Mouse (Mus musculus) liver, embryonic 16.5 days (tissue): ENCODE measurements around the gene Micall1. TPM values are rescaled to one million over a fixed set of nuclear protein-coding genes. Genes with fewer than 3 reads are reported as not detected.

Experiments used
- ATAC-seq: fragments of 200-750 bp; cut with Nextera tagmentation; 2 replicates; pipeline ENCODE4 v1.8.0; 2017; ENCODE audit warnings: low read depth, mild to moderate bottlenecking, moderate number of reproducible peaks, moderate library complexity
- H3K27ac ChIP-seq: fragments of 300-500 bp; sonication (generic); 2 replicates; pipeline ENCODE4 v1.5.1; 2014; ENCODE audit warnings: mild to moderate bottlenecking, low read length
- H3K27me3 ChIP-seq: fragments of 300-500 bp; sonication (generic); 2 replicates; pipeline ENCODE4 v1.6.1; 2014; ENCODE audit warnings: low read depth, low read length, mixed read lengths; ENCODE audit not compliant: control insufficient read depth, insufficient read depth
- H3K36me3 ChIP-seq: fragments of 300-500 bp; sonication (generic); 2 replicates; pipeline ENCODE4 v1.6.1; 2014; ENCODE audit warnings: mild to moderate bottlenecking; ENCODE audit not compliant: control insufficient read depth, insufficient read depth
- H3K4me1 ChIP-seq: fragments of 300-500 bp; sonication (generic); 2 replicates; pipeline ENCODE4 v1.6.1; 2014; ENCODE audit warnings: low read depth, low read length, mixed read lengths; ENCODE audit not compliant: control insufficient read depth
- H3K4me2 ChIP-seq: fragments of 300-500 bp; sonication (generic); 2 replicates; pipeline ENCODE4 v1.6.1; 2014; ENCODE audit warnings: low read depth, low read length, mixed read lengths
- H3K4me3 ChIP-seq: fragments of 300-500 bp; sonication (generic); 2 replicates; pipeline ENCODE4 v1.5.1; 2014; ENCODE audit warnings: low read depth, mild to moderate bottlenecking, low read length
- H3K9ac ChIP-seq: fragments of 300-500 bp; sonication (generic); 2 replicates; pipeline ENCODE4 v1.6.1; 2014; ENCODE audit warnings: low read depth, low read length
- H3K9me3 ChIP-seq: fragments of 300-500 bp; sonication (generic); replicated peaks from 2 replicates; pipeline ENCODE4 v1.6.1; 2016; ENCODE audit warnings: low read length; ENCODE audit not compliant: control insufficient read depth
- WGBS: fragments of 180-500 bp; shearing (Covaris S2); extraction: QIAGEN DNeasy Blood & Tissue Kit; methylation state at CpG from one replicate; pipeline ENCODE4 v1.1.7; 2014; ENCODE audit not compliant: insufficient replicate concordance; 5-methylcytosine and 5-hydroxymethylcytosine counted together
- polyA plus RNA-seq: library from polyadenylated mRNA; unstranded; fragments of >200 nt; fragmentation: Nextera tagmentation; extraction: Ambion mirVana; gene quantifications from 2 replicates; pipeline ENCODE4 v1.2.1, GENCODE M21; 2015

Gene Micall1
- polyA plus RNA-seq, 1 experiment from 2014 or later = 1.0 TPM

GRCm38 (mm10) chr15:79071117-79072039 is 37.3 kb upstream of the Micall1 start:
- 62% methylated on average over 5 of the region's 5 CpGs for WGBS
- ATAC-seq = no peak
- Histone ChIP-seq H3K4me2 (no peak overlapping the region), H3K27me3 (no peaks in the 10 kb centered on the region), H3K36me3 (no peaks in the 10 kb centered on the region), H3K9me3 (no peaks in the 10 kb centered on the region), H3K27ac (no peak overlapping the region), H3K9ac (no peak overlapping the region), H3K4me1 (peaks cover 44% of the 10 kb centered on the region), H3K4me3 (no peak overlapping the region)

- Histone ChIP-seq H3K9me3 (no peaks in the 10 kb centered on the region), H3K4me3 (no peak overlapping the region), H3K36me3 (peaks cover 17% of the 10 kb centered on the region), H3K27ac (no peak overlapping the region), H3K4me1 (peaks cover 29% of the 10 kb centered on the region), H3K4me2 (no peak overlapping the region), H3K9ac (no peak overlapping the region), H3K27me3 (no peaks in the 10 kb centered on the region)
- no peak for ATAC-seq
Observed at GRCm38 (mm10) chr15:79073752-79074151, 34.9 kb upstream of the Micall1 start.

- H3K27me3 ChIP-seq = no peaks in the 10 kb centered on the region
- H3K9ac ChIP-seq = peak overlapping the region; percentile 90
- peak overlapping the region; percentile 87 for H3K4me3 ChIP-seq
- no peaks in the 10 kb centered on the region for H3K9me3 ChIP-seq
- peaks cover 17% of the 10 kb centered on the region for H3K36me3 ChIP-seq
- H3K4me2 ChIP-seq = peak overlapping the region; percentile 83
- 34% methylated on average over 10 of the region's 10 CpGs for WGBS
- H3K4me1 ChIP-seq = peaks cover 23% of the 10 kb centered on the region
- ATAC-seq = no peak
- peak overlapping the region; percentile 76; the same call in 1 of the 2 replicates for H3K27ac ChIP-seq
Observed at GRCm38 (mm10) chr15:79074446-79074845, 34.3 kb upstream of the Micall1 start.

GRCm38 (mm10) chr15:79074913-79075532 is 33.7 kb upstream of the Micall1 start, which contains the start of gene Eif3l:
Gene Eif3l, plus strand, starts transcription at chr15:79075179.
- H3K27me3 ChIP-seq = no peaks in the 10 kb centered on the region
- H3K4me2 ChIP-seq = peak within 1 kb of the TSS; percentile 83
- peak within 1 kb of the TSS; percentile 76 for H3K27ac ChIP-seq
- H3K4me1 ChIP-seq = peaks cover 21% of the 10 kb centered on the region
- H3K9me3 ChIP-seq = no peaks in the 10 kb centered on the region
- ATAC-seq = peak; percentile 86
- peak within 1 kb of the TSS; percentile 90 for H3K9ac ChIP-seq
- WGBS = under 1% methylated on average over 49 of the region's 49 CpGs
- H3K36me3 ChIP-seq = peaks cover 20% of the 10 kb centered on the region
- H3K4me3 ChIP-seq = peak within 1 kb of the TSS; percentile 87

- Histone ChIP-seq H3K27ac (peak overlapping the region; percentile 76), H3K27me3 (no peaks in the 10 kb centered on the region), H3K9me3 (no peaks in the 10 kb centered on the region), H3K4me2 (peak overlapping the region; percentile 83), H3K4me3 (peak overlapping the region; percentile 87), H3K4me1 (peaks cover 21% of the 10 kb centered on the region), H3K9ac (peak overlapping the region; percentile 90), H3K36me3 (peaks cover 25% of the 10 kb centered on the region)
- peak; percentile 19 for ATAC-seq
- 18% methylated on average over 15 of the region's 15 CpGs for WGBS
Observed at GRCm38 (mm10) chr15:79075658-79076365, 32.9 kb upstream of the Micall1 start.

GRCm38 (mm10) chr15:79079567-79079966 is 29.1 kb upstream of the Micall1 start:
- peaks cover 61% of the 10 kb centered on the region for H3K36me3 ChIP-seq
- no peak overlapping the region for H3K27ac ChIP-seq
- 84% methylated on average over 7 of the region's 7 CpGs for WGBS
- peaks cover 15% of the 10 kb centered on the region for H3K4me1 ChIP-seq
- H3K4me2 ChIP-seq = no peak overlapping the region
- no peak overlapping the region for H3K4me3 ChIP-seq
- ATAC-seq = no peak
- H3K27me3 ChIP-seq = no peaks in the 10 kb centered on the region
- H3K9ac ChIP-seq = no peak overlapping the region
- no peaks in the 10 kb centered on the region for H3K9me3 ChIP-seq

- Histone ChIP-seq H3K27me3 (no peaks in the 10 kb centered on the region), H3K4me1 (no peaks in the 10 kb centered on the region; the same call in 1 of the 2 replicates), H3K36me3 (peaks cover 52% of the 10 kb centered on the region), H3K9me3 (no peaks in the 10 kb centered on the region), H3K27ac (no peak overlapping the region), H3K4me2 (no peak overlapping the region), H3K9ac (no peak overlapping the region), H3K4me3 (no peak overlapping the region)
- ATAC-seq = no peak
- 82% methylated on average over 6 of the region's 6 CpGs for WGBS
Observed at GRCm38 (mm10) chr15:79092284-79092683, 16.4 kb upstream of the Micall1 start.

- peaks cover 47% of the 10 kb centered on the region for H3K36me3 ChIP-seq
Observed at GRCm38 (mm10) chr15:79093083-79093839, 15.4 kb upstream of the Micall1 start.

More at GRCm38 (mm10) chr15:79093083-79093839, 15.4 kb upstream of the Micall1 start:
- Histone ChIP-seq H3K4me1 (peaks cover 5% of the 10 kb centered on the region), H3K4me3 (no peak overlapping the region), H3K27me3 (no peaks in the 10 kb centered on the region), H3K27ac (no peak overlapping the region), H3K4me2 (no peak overlapping the region), H3K9me3 (no peaks in the 10 kb centered on the region), H3K9ac (no peak overlapping the region)
- ATAC-seq = no peak
- WGBS = 67% methylated on average over 7 of the region's 7 CpGs
